Mouse (Mus musculus): Measurements from ENCODE around the gene Bsg. TPM values are rescaled to one million over a fixed set of nuclear protein-coding genes. Genes with fewer than 3 reads are reported as not detected.

Bsg gene
- total RNA-seq, 2 experiments from 2014 or later = 196 to 289 TPM

Other genes with a start within 250 kb of the Bsg start
- gene Vmn2r83, start 235.8 kb upstream of the Bsg start, total RNA-seq (2015) = not detected in 2 replicates
- not detected in 2 replicates for gene Vmn2r83, start 235.8 kb upstream of the Bsg start, total RNA-seq (2017)
- gene Plpp2, start 170.7 kb upstream of the Bsg start, total RNA-seq (2015) = 13.5 and 14.7 TPM in 2 replicates
- gene Plpp2, start 170.7 kb upstream of the Bsg start, total RNA-seq (2017) = 3.9 and 5.1 TPM in 2 replicates
- 5.8 and 7.3 TPM in 2 replicates for gene Mier2, start 149.3 kb upstream of the Bsg start, total RNA-seq (2015)
- gene Mier2, start 149.3 kb upstream of the Bsg start, total RNA-seq (2017) = 9.4 and 19.5 TPM in 2 replicates
- not detected in 2 replicates for gene Theg, start 117.2 kb upstream of the Bsg start, total RNA-seq (2015)
- not detected in 2 replicates for gene Theg, start 117.2 kb upstream of the Bsg start, total RNA-seq (2017)
- gene C2cd4c, start 90.5 kb upstream of the Bsg start, total RNA-seq (2015) = not detected in 2 replicates
- not detected in 2 replicates for gene C2cd4c, start 90.5 kb upstream of the Bsg start, total RNA-seq (2017)
- gene Shc2, start 66.6 kb upstream of the Bsg start, total RNA-seq (2015) = not detected in 2 replicates
- not detected in 2 replicates for gene Shc2, start 66.6 kb upstream of the Bsg start, total RNA-seq (2017)
- gene Odf3l2, start 58.8 kb upstream of the Bsg start, total RNA-seq (2015) = not detected in 2 replicates
- not detected in 2 replicates for gene Odf3l2, start 58.8 kb upstream of the Bsg start, total RNA-seq (2017)
- not detected in 2 replicates for gene Madcam1, start 39.9 kb upstream of the Bsg start, total RNA-seq (2015)
- not detected in 2 replicates for gene Madcam1, start 39.9 kb upstream of the Bsg start, total RNA-seq (2017)
- 17.5 and 21.0 TPM in 2 replicates for gene Tpgs1, start 35.1 kb upstream of the Bsg start, total RNA-seq (2015)
- 8.8 and 21.1 TPM in 2 replicates for gene Tpgs1, start 35.1 kb upstream of the Bsg start, total RNA-seq (2017)
- gene Cdc34, start 22.3 kb upstream of the Bsg start, total RNA-seq (2015) = 52.6 and 53.3 TPM in 2 replicates
- gene Cdc34, start 22.3 kb upstream of the Bsg start, total RNA-seq (2017) = 70.2 and 100 TPM in 2 replicates
- gene Gzmm, start 15.5 kb upstream of the Bsg start, total RNA-seq (2015) = 2.0 and 2.4 TPM in 2 replicates
- 0.20 and 0.92 TPM in 2 replicates for gene Gzmm, start 15.5 kb upstream of the Bsg start, total RNA-seq (2017)
- gene Hcn2, start 12.1 kb downstream of the Bsg start, total RNA-seq (2015) = 0.04 TPM in 1 of 2 replicates, not detected in the other
- not detected in 2 replicates for gene Hcn2, start 12.1 kb downstream of the Bsg start, total RNA-seq (2017)
- gene Polrmt, start 42.1 kb downstream of the Bsg start, total RNA-seq (2015) = 20.9 and 27.8 TPM in 2 replicates
- gene Polrmt, start 42.1 kb downstream of the Bsg start, total RNA-seq (2017) = 9.7 and 12.6 TPM in 2 replicates
- not detected in 2 replicates for gene Fgf22, start 50.6 kb downstream of the Bsg start, total RNA-seq (2015)
- gene Fgf22, start 50.6 kb downstream of the Bsg start, total RNA-seq (2017) = not detected in 2 replicates
- gene Rnf126, start 62.5 kb downstream of the Bsg start, total RNA-seq (2015) = 30.4 and 34.0 TPM in 2 replicates
- 12.5 and 13.0 TPM in 2 replicates for gene Rnf126, start 62.5 kb downstream of the Bsg start, total RNA-seq (2017)
- gene Fstl3, start 72.8 kb downstream of the Bsg start, total RNA-seq (2015) = 3.9 and 5.3 TPM in 2 replicates
- gene Fstl3, start 72.8 kb downstream of the Bsg start, total RNA-seq (2017) = 1.7 and 2.7 TPM in 2 replicates
- 2.7 and 5.6 TPM in 2 replicates for gene Prss57, start 86.5 kb downstream of the Bsg start, total RNA-seq (2015)
- 1.2 and 1.8 TPM in 2 replicates for gene Prss57, start 86.5 kb downstream of the Bsg start, total RNA-seq (2017)
- 39.3 and 42.2 TPM in 2 replicates for gene Palm, start 89.1 kb downstream of the Bsg start, total RNA-seq (2015)
- gene Palm, start 89.1 kb downstream of the Bsg start, total RNA-seq (2017) = 30.2 and 35.5 TPM in 2 replicates
- gene Misp, start 116.5 kb downstream of the Bsg start, total RNA-seq (2015) = not detected in 2 replicates
- gene Misp, start 116.5 kb downstream of the Bsg start, total RNA-seq (2017) = not detected in 2 replicates
- 138 and 144 TPM in 2 replicates for gene Ptbp1, start 149.9 kb downstream of the Bsg start, total RNA-seq (2015)
- 97.9 and 133 TPM in 2 replicates for gene Ptbp1, start 149.9 kb downstream of the Bsg start, total RNA-seq (2017)
- gene Prtn3, start 170.0 kb downstream of the Bsg start, total RNA-seq (2015) = 322 and 372 TPM in 2 replicates
- gene Prtn3, start 170.0 kb downstream of the Bsg start, total RNA-seq (2017) = 92.6 and 97.3 TPM in 2 replicates
- 6.2 and 10.6 TPM in 2 replicates for gene Plppr3, start 170.1 kb downstream of the Bsg start, total RNA-seq (2015)
- 13.2 and 17.6 TPM in 2 replicates for gene Plppr3, start 170.1 kb downstream of the Bsg start, total RNA-seq (2017)
- 348 and 366 TPM in 2 replicates for gene Elane, start 181.8 kb downstream of the Bsg start, total RNA-seq (2015)
- 161 and 164 TPM in 2 replicates for gene Elane, start 181.8 kb downstream of the Bsg start, total RNA-seq (2017)
- gene Cfd, start 186.4 kb downstream of the Bsg start, total RNA-seq (2015) = not detected in 2 replicates
- gene Cfd, start 186.4 kb downstream of the Bsg start, total RNA-seq (2017) = not detected in 2 replicates
- gene Med16, start 204.4 kb downstream of the Bsg start, total RNA-seq (2015) = 12.0 and 13.6 TPM in 2 replicates
- gene Med16, start 204.4 kb downstream of the Bsg start, total RNA-seq (2017) = 17.5 and 18.0 TPM in 2 replicates
- gene Gm26602, start 206.4 kb downstream of the Bsg start, total RNA-seq (2015) = not detected in 2 replicates
- gene Gm26602, start 206.4 kb downstream of the Bsg start, total RNA-seq (2017) = not detected in 2 replicates
- gene Kiss1r, start 212.5 kb downstream of the Bsg start, total RNA-seq (2015) = 0.18 and 0.29 TPM in 2 replicates
- 0.26 and 0.77 TPM in 2 replicates for gene Kiss1r, start 212.5 kb downstream of the Bsg start, total RNA-seq (2017)
- gene R3hdm4, start 216.7 kb downstream of the Bsg start, total RNA-seq (2015) = 118 and 121 TPM in 2 replicates
- gene R3hdm4, start 216.7 kb downstream of the Bsg start, total RNA-seq (2017) = 92.1 and 134 TPM in 2 replicates
- gene Arid3a, start 222.6 kb downstream of the Bsg start, total RNA-seq (2015) = 36.7 and 38.7 TPM in 2 replicates
- 59.2 and 67.8 TPM in 2 replicates for gene Arid3a, start 222.6 kb downstream of the Bsg start, total RNA-seq (2017)

All from megakaryocyte, adult 5-6 weeks (primary cell).